Mouse (Mus musculus): ENCODE data around the gene Cxcl9. TPM values are rescaled to one million over a fixed set of nuclear protein-coding genes. Genes with fewer than 3 reads are reported as not detected.

Cxcl9 gene
- polyA plus RNA-seq, 1 experiment from 2014 or later, result not detected

DNA sequence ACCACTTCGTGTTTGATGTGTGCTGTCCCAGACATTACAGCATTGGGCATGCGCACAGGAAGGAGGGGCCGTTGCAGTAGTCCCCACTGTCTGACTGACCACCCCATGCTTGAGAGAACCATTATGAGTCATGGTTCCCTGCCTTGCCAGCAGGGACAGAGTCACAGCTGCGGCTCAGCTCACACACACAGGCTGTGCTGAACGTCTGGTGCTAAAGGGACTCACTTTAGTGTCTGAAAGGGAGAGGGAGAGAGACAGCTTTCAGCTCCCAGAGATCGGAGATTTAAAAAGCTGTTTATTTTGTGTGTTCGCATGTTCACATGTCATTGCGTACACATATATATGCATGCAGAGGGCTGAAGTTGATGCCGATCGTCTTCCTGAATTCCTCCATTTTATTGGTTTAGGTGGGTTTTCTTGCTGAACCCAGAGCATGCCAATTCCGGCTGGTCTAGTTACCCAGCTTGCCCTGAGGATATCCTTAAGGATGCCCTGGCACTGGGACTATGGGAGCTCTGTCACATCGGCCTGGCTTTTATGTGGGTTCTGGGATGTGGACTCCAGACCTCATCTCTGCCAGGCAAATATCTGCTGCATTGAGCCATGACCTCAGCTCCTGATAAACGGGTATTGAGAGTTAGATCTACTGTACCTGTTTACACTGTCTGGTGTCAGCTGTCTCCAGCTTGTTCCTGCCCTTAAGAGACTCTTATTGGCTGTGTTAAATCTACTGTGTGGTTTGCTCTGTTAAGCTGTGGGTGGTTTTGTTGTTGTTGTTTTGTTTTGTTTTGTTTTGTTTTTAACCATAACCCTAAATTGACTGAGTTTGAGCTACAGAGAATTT, 41.5 kb upstream of the Cxcl9 start:
- H3K36me3 ChIP-seq (ENCODE audit: control insufficient read depth, insufficient read depth, low read length), result no peaks in the 10 kb centered on the region
- no peaks in the 10 kb centered on the region for H3K27me3 ChIP-seq (ENCODE audit: control insufficient read depth, insufficient read depth, low read length)
- peak; percentile 87 for ATAC-seq (ENCODE audit: low FRiP score)
- H3K4me3 ChIP-seq (ENCODE audit: low read depth, low read length), result no peak overlapping the region
- H3K9me3 ChIP-seq (ENCODE audit: control insufficient read depth, low read length), result no peaks in the 10 kb centered on the region
- 0 out of 2 replicates have a peak overlapping the region, but pooled peaks have one; percentile 9 for H3K27ac ChIP-seq (ENCODE audit: low read depth, low read length)
- H3K9ac ChIP-seq (ENCODE audit: low read depth, low read length), result no peak overlapping the region
- no peak for DNase-seq (ENCODE audit: low spot score)
- no peaks in the 10 kb centered on the region; the same call in 1 of the 2 replicates for H3K4me1 ChIP-seq (replicated peaks; ENCODE audit: control insufficient read depth, insufficient read depth, low read length)
- no peak overlapping the region for H3K4me2 ChIP-seq (replicated peaks; ENCODE audit: low read depth, low read length)
- WGBS, result 69% methylated on average over 13 of the region's 13 CpGs

DNA sequence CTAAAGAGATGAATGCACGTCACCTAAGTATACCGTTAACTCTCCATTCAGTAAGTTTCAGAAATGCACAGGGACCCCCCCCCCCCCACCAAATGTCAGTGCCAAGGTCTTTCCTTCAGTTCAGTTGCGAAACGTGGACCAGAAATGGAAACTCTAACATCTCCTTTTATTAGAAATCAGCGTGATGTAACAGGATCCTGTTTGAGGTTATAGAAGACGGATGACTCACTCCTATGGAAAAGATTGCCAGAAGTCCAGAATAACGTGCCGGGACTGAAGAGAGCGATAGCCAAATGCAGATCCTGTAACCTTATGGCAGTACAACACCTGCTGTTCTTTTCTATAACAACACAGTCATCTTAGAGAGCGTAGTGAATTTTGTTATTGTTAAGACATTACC, 40.5 kb upstream of the Cxcl9 start:
- no peak for DNase-seq (ENCODE audit: low spot score)
- 85% methylated on average over 10 of the region's 10 CpGs for WGBS

DNA sequence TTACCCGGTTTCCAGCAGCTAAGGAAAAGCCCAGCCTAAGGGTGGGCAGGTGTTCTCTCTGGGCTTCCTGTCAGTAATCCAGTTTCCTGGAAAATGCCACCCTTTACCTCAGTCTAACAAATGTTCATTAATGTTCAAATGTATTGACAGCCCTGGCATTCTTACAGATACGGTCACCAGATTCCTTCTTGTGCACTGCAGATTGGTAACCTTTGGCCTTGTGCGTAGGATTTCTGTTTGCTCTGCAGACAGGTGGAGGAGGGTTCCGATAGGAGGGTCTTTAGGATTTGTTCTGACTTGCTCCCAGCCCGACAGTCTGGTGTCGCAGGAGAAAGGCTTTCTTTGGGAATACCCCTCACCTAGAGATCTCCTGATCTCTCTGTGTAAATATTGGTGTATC, 38.7 kb upstream of the Cxcl9 start:
- 82% methylated on average over 6 of the region's 6 CpGs for whole genome bisulfite sequencing
- no peak overlapping the region for H3K4me2 ChIP-seq (replicated peaks; ENCODE audit: low read depth, low read length)
- H3K27me3 ChIP-seq (ENCODE audit: control insufficient read depth, insufficient read depth, low read length), result no peaks in the 10 kb centered on the region
- H3K36me3 ChIP-seq (ENCODE audit: control insufficient read depth, insufficient read depth, low read length), result no peaks in the 10 kb centered on the region
- H3K4me3 ChIP-seq (ENCODE audit: low read depth, low read length), result no peak overlapping the region
- H3K9me3 ChIP-seq (ENCODE audit: control insufficient read depth, low read length), result no peaks in the 10 kb centered on the region
- ATAC-seq (ENCODE audit: low FRiP score) (no peak), DNase-seq (ENCODE audit: low spot score) (no peak)
- H3K4me1 ChIP-seq (replicated peaks; ENCODE audit: control insufficient read depth, insufficient read depth, low read length), result no peaks in the 10 kb centered on the region; the same call in 1 of the 2 replicates
- no peak overlapping the region for H3K9ac ChIP-seq (ENCODE audit: low read depth, low read length)
- H3K27ac ChIP-seq (ENCODE audit: low read depth, low read length), result no peak overlapping the region

More for the DNA sequence above, 40.5 kb upstream of the Cxcl9 start:
- no peaks in the 10 kb centered on the region for H3K36me3 ChIP-seq (ENCODE audit: control insufficient read depth, insufficient read depth, low read length)
- H3K4me1 ChIP-seq (replicated peaks; ENCODE audit: control insufficient read depth, insufficient read depth, low read length), result no peaks in the 10 kb centered on the region; the same call in 1 of the 2 replicates
- H3K4me2 ChIP-seq (replicated peaks; ENCODE audit: low read depth, low read length), result no peak overlapping the region
- H3K27ac ChIP-seq (ENCODE audit: low read depth, low read length), result no peak overlapping the region
- no peaks in the 10 kb centered on the region for H3K27me3 ChIP-seq (ENCODE audit: control insufficient read depth, insufficient read depth, low read length)
- no peak for ATAC-seq (ENCODE audit: low FRiP score)
- H3K4me3 ChIP-seq (ENCODE audit: low read depth, low read length), result no peak overlapping the region
- H3K9me3 ChIP-seq (ENCODE audit: control insufficient read depth, low read length), result no peaks in the 10 kb centered on the region
- H3K9ac ChIP-seq (ENCODE audit: low read depth, low read length), result no peak overlapping the region

DNA sequence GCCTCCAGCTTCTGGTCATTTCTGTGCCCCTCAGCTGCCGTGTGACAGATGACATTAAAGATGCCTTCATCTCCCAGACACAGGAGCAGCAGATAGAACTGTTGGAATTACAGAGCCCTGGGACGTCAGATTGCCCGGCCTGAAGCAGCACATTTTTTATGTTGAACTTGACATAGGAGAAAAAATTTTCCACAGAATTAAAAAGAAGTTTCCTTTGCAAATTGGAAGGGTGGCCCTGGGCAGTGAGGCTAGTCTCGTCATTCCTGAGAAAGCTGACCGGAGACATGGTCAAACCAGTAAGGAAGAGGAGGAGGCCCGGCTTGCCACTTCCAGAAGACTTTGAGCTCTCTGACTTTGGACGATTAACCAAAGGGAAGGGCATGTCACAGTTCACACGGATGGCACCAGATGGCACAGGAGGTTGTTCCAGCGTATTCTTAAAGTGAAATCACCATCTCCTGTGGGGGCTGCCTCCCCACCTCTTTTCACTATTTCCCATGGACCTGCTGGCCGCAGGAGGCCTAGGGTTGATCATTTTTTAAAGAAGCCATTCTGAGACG, 37.3 kb upstream of the Cxcl9 start:
- H3K27me3 ChIP-seq (ENCODE audit: control insufficient read depth, insufficient read depth, low read length), result no peaks in the 10 kb centered on the region
- H3K9me3 ChIP-seq (ENCODE audit: control insufficient read depth, low read length), result no peaks in the 10 kb centered on the region
- ATAC-seq (ENCODE audit: low FRiP score) (no peak), DNase-seq (ENCODE audit: low spot score) (no peak)
- no peak overlapping the region for H3K9ac ChIP-seq (ENCODE audit: low read depth, low read length)
- no peak overlapping the region for H3K4me2 ChIP-seq (replicated peaks; ENCODE audit: low read depth, low read length)
- H3K36me3 ChIP-seq (ENCODE audit: control insufficient read depth, insufficient read depth, low read length), result no peaks in the 10 kb centered on the region
- 77% methylated on average over 11 of the region's 11 CpGs for WGBS
- H3K27ac ChIP-seq (ENCODE audit: low read depth, low read length), result no peak overlapping the region
- H3K4me3 ChIP-seq (ENCODE audit: low read depth, low read length), result no peak overlapping the region
- no peaks in the 10 kb centered on the region for H3K4me1 ChIP-seq (replicated peaks; ENCODE audit: control insufficient read depth, insufficient read depth, low read length)

DNA sequence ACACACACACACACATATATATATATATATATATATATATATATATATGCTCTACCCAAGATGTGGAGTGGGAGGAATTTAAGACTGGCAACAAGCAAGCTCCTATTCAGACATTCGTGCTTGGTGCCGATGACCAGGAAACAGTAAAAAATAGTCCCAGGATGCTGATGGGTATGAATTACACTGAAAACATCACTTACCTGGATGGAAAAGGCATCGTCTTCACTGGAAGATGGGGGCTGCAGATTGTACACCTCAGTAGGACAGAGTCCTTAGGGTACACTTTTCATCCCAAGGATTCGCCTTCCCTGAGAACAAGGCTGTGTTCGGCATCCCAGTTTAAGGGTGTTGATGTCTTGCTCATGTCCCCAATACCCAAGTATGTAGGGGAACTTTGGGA, 36.1 kb upstream of the Cxcl9 start:
- no peak overlapping the region for H3K9ac ChIP-seq (ENCODE audit: low read depth, low read length)

DNA sequence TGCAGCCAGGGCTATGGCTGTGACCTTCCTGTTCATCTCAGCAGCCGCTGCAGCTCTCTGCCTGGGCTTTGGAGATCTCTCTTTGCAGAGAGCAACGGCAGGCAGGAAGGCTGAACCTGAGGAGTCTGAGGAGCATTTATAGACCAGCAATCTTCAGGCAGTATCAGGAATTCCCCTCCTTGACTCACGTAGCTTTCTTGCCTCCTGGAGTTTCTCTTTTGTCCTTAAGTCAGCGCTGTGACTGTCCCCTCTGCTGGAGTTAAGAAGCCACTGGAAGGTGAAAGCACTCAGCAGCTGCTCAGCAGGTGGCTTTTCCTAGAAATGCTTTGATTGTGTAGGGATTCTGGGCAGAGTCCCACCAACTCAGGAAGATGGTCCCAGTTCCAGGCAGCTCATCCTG, 35.3 kb upstream of the Cxcl9 start:
- no peak overlapping the region for H3K27ac ChIP-seq (ENCODE audit: low read depth, low read length)
- WGBS, result 11% methylated on average over 4 of the region's 4 CpGs
- no peaks in the 10 kb centered on the region for H3K4me1 ChIP-seq (replicated peaks; ENCODE audit: control insufficient read depth, insufficient read depth, low read length)
- no peak overlapping the region for H3K9ac ChIP-seq (ENCODE audit: low read depth, low read length)
- ATAC-seq (ENCODE audit: low FRiP score), result no peak
- H3K27me3 ChIP-seq (ENCODE audit: control insufficient read depth, insufficient read depth, low read length), result no peaks in the 10 kb centered on the region
- H3K4me2 ChIP-seq (replicated peaks; ENCODE audit: low read depth, low read length), result no peak overlapping the region
- H3K9me3 ChIP-seq (ENCODE audit: control insufficient read depth, low read length), result no peaks in the 10 kb centered on the region
- H3K36me3 ChIP-seq (ENCODE audit: control insufficient read depth, insufficient read depth, low read length), result no peaks in the 10 kb centered on the region
- no peak for DNase-seq (ENCODE audit: low spot score)
- no peak overlapping the region for H3K4me3 ChIP-seq (ENCODE audit: low read depth, low read length)

More for the DNA sequence above, 36.1 kb upstream of the Cxcl9 start:
- H3K27ac ChIP-seq (ENCODE audit: low read depth, low read length), result no peak overlapping the region
- H3K4me3 ChIP-seq (ENCODE audit: low read depth, low read length), result no peak overlapping the region
- H3K27me3 ChIP-seq (ENCODE audit: control insufficient read depth, insufficient read depth, low read length), result no peaks in the 10 kb centered on the region
- 90% methylated on average over 5 of the region's 5 CpGs for WGBS
- ATAC-seq (ENCODE audit: low FRiP score) (no peak), DNase-seq (ENCODE audit: low spot score) (no peak)
- H3K9me3 ChIP-seq (ENCODE audit: control insufficient read depth, low read length), result no peaks in the 10 kb centered on the region
- H3K36me3 ChIP-seq (ENCODE audit: control insufficient read depth, insufficient read depth, low read length), result no peaks in the 10 kb centered on the region
- no peak overlapping the region for H3K4me2 ChIP-seq (replicated peaks; ENCODE audit: low read depth, low read length)
- H3K4me1 ChIP-seq (replicated peaks; ENCODE audit: control insufficient read depth, insufficient read depth, low read length), result no peaks in the 10 kb centered on the region

DNA sequence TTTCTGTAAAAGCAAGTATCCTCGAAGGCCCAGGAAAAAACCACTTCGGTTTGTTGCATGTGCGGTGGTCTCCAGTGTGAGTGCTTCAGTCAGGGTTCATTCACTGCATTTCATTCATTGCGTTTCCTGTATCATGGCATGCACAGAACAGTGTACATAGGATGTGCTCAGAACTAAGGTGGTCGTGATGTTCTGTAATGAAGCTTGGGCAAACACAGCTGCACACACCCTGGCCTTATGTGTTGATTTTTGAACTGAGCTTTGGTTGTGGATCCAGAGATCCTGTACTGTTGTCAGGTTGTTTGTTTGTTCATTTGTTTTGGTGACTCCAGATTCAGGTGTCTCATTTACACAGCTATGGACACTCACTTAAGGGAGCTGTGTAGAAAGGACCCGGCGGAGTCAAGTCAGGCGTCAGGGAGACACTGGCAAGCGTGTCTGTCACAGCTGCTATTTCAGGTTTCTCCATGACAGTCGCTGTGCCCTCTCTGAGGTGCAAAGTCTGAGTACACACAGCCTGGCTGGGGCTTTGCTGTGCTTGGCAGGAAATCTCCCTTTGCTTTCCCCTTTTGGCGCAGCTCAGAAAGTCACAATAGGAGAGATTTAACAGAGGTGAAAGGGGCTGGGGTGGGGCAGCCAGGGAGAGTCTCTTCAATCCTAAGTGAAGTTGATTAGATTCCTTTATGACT, 31.0 kb upstream of the Cxcl9 start:
- H3K9ac ChIP-seq (ENCODE audit: low read depth, low read length), result no peak overlapping the region
- ATAC-seq (ENCODE audit: low FRiP score), result no peak
- no peak overlapping the region for H3K4me3 ChIP-seq (ENCODE audit: low read depth, low read length)
- no peak overlapping the region for H3K4me2 ChIP-seq (replicated peaks; ENCODE audit: low read depth, low read length)
- 78% methylated on average over 11 of the region's 11 CpGs for WGBS
- H3K27ac ChIP-seq (ENCODE audit: low read depth, low read length), result no peak overlapping the region
- H3K36me3 ChIP-seq (ENCODE audit: control insufficient read depth, insufficient read depth, low read length), result no peaks in the 10 kb centered on the region
- H3K9me3 ChIP-seq (ENCODE audit: control insufficient read depth, low read length), result no peaks in the 10 kb centered on the region
- H3K4me1 ChIP-seq (replicated peaks; ENCODE audit: control insufficient read depth, insufficient read depth, low read length), result no peaks in the 10 kb centered on the region
- H3K27me3 ChIP-seq (ENCODE audit: control insufficient read depth, insufficient read depth, low read length), result no peaks in the 10 kb centered on the region
- no peak for DNase-seq (ENCODE audit: low spot score)

DNA sequence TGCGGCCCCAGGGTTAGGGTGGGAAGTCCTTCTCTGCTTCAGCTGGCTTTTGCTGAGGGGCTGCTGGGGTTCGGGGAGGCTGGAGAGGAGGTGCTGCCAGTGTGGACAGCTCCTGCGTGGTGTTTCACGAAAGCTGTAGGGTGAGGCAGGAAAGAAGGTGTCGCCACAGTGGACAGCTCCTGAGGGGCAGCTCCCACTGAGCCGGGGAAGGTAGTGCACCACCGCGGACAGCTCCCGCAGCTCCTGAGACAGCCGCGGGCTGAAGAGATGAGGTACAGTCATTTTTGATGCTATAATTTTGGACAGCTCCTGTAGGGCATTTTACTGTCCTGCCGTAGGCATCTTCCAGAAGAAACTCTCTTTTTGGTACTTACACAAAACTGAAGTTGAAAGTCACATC, 30.2 kb upstream of the Cxcl9 start:
- Histone ChIP-seq H3K9ac (ENCODE audit: low read depth, low read length) (no peak overlapping the region), H3K9me3 (ENCODE audit: control insufficient read depth, low read length) (no peaks in the 10 kb centered on the region), H3K36me3 (ENCODE audit: control insufficient read depth, insufficient read depth, low read length) (no peaks in the 10 kb centered on the region), H3K4me2 (replicated peaks; ENCODE audit: low read depth, low read length) (no peak overlapping the region), H3K4me1 (replicated peaks; ENCODE audit: control insufficient read depth, insufficient read depth, low read length) (no peaks in the 10 kb centered on the region), H3K27ac (ENCODE audit: low read depth, low read length) (no peak overlapping the region), H3K27me3 (ENCODE audit: control insufficient read depth, insufficient read depth, low read length) (no peaks in the 10 kb centered on the region), H3K4me3 (ENCODE audit: low read depth, low read length) (no peak overlapping the region)
- 50% methylated on average over 11 of the region's 12 CpGs for WGBS
- DNase-seq (ENCODE audit: low spot score), result no peak
- ATAC-seq (ENCODE audit: low FRiP score), result no peak

Measured in hindbrain, embryonic 11.5 days (tissue).